Mouse (Mus musculus) gastrocnemius, postnatal 14 days (tissue): ENCODE data around the gene Col23a1. TPM values are rescaled to one million over a fixed set of nuclear protein-coding genes. Genes with fewer than 3 reads are reported as not detected.

Source experiments
- DNase-seq: peaks from one replicate; pipeline ENCODE4 v3.0.0; 2021; ENCODE audit warnings: mixed read lengths
- intact Hi-C: fragments of 180-260 bp; cut with DNase I; formaldehyde crosslinking; loops from one replicate; pipeline ENCODE4 v1.15.1; 2025; ENCODE audit warnings: low total_unique reads
- total RNA-seq, 2 experiments: library from RNA; stranded (reverse); gene quantifications; 2 replicates each; pipeline ENCODE4 v1.2.3; 2021

Gene Col23a1
- total RNA-seq, 2 experiments from 2014 or later, result 4.7 to 5.9 TPM

GRCm38 (mm10) chr11:51315991-51316810 is 26.5 kb downstream of the Col23a1 start:
- intact Hi-C loops, result no loop called here
- DNase-seq, result no peak

- no peak for DNase-seq
- intact Hi-C loops, result loop anchor here (10.0 kb wide), 1 partner anchor 214 kb away; no protein-coding TSS in a partner anchor
Observed at GRCm38 (mm10) chr11:51320609-51321008, 30.9 kb downstream of the Col23a1 start.

- no peak for DNase-seq
- intact Hi-C loops, result loop anchor here (10.0 kb wide), 1 partner anchor 208 kb away; no protein-coding TSS in a partner anchor
Observed at GRCm38 (mm10) chr11:51326908-51327307, 37.2 kb downstream of the Col23a1 start.

GRCm38 (mm10) chr11:51328387-51328942 is 38.7 kb downstream of the Col23a1 start:
- DNase-seq, result no peak
- intact Hi-C loops, result loop anchor here (10.0 kb wide), 1 partner anchor 206 kb away; no protein-coding TSS in a partner anchor

GRCm38 (mm10) chr11:51329837-51330714 is 40.4 kb downstream of the Col23a1 start:
- DNase-seq, result no peak

GRCm38 (mm10) chr11:51334017-51334416 is 44.3 kb downstream of the Col23a1 start:
- intact Hi-C loops, result no loop called here
- DNase-seq, result no peak

More at GRCm38 (mm10) chr11:51329837-51330714, 40.4 kb downstream of the Col23a1 start:
- intact Hi-C loops, result loop anchor here (10.0 kb wide), 1 partner anchor 205 kb away; no protein-coding TSS in a partner anchor

GRCm38 (mm10) chr11:51337585-51337984 is 47.9 kb downstream of the Col23a1 start:
- intact Hi-C loops, result no loop called here
- DNase-seq, result no peak

- intact Hi-C loops, result no loop called here
- no peak for DNase-seq
Observed at GRCm38 (mm10) chr11:51338416-51338815, 48.7 kb downstream of the Col23a1 start.

GRCm38 (mm10) chr11:51341091-51341490 is 51.4 kb downstream of the Col23a1 start:
- no peak for DNase-seq
- intact Hi-C loops, result no loop called here

- intact Hi-C loops, result no loop called here
- no peak for DNase-seq
Observed at GRCm38 (mm10) chr11:51342776-51343175, 53.1 kb downstream of the Col23a1 start.

GRCm38 (mm10) chr11:51343312-51343711 is 53.6 kb downstream of the Col23a1 start:
- no peak for DNase-seq
- intact Hi-C loops, result no loop called here

- DNase-seq, result no peak
- intact Hi-C loops, result no loop called here
Observed at GRCm38 (mm10) chr11:51343728-51344289, 54.1 kb downstream of the Col23a1 start.

GRCm38 (mm10) chr11:51345481-51346465 is 56.1 kb downstream of the Col23a1 start:
- intact Hi-C loops, result no loop called here

GRCm38 (mm10) chr11:51347756-51348155 is 58.0 kb downstream of the Col23a1 start:
- no peak for DNase-seq
- intact Hi-C loops, result no loop called here

More at GRCm38 (mm10) chr11:51345481-51346465, 56.1 kb downstream of the Col23a1 start:
- DNase-seq, result no peak

GRCm38 (mm10) chr11:51349665-51350064 is 59.9 kb downstream of the Col23a1 start:
- no peak for DNase-seq
- intact Hi-C loops, result no loop called here

- DNase-seq, result no peak
- intact Hi-C loops, result no loop called here
Observed at GRCm38 (mm10) chr11:51351151-51351550, 61.4 kb downstream of the Col23a1 start.

GRCm38 (mm10) chr11:51351841-51352240 is 62.1 kb downstream of the Col23a1 start:
- intact Hi-C loops, result no loop called here

GRCm38 (mm10) chr11:51353746-51354145 is 64.0 kb downstream of the Col23a1 start:
- intact Hi-C loops, result no loop called here
- no peak for DNase-seq

More at GRCm38 (mm10) chr11:51351841-51352240, 62.1 kb downstream of the Col23a1 start:
- no peak for DNase-seq
